12 mouse cellular contexts compared by ENCODE assay signal in genomic region chr2:120102881-120103280, GRCm38 (mm10). TPM values are rescaled to one million over a fixed set of nuclear protein-coding genes. Genes with fewer than 3 reads are reported as not detected.
DNase-seq lines count a peak whose midpoint lies in the region; ATAC-seq and TF ChIP-seq lines count a peak whose summit lies in the region.
"Had no signal": no experiment of that assay in that cellular context is flagged by ENCODE, and none has a peak within 500 bp of the region (broad histone marks: within the 10 kb centered on the region; RNA-seq: fewer than 3 reads in every experiment).

No protein-coding gene starts in this region.

- ATAC-seq in intestine, embryonic 14.5 days (replicated peaks; ENCODE audit: low FRiP score, low TSS enrichment, low read depth): no peak
- no peak for ATAC-seq in intestine, postnatal 0 days
- no peak for ATAC-seq in heart, embryonic 12.5 days (ENCODE audit: insufficient number of reproducible peaks, low FRiP score)
- ATAC-seq in stomach, embryonic 15.5 days (ENCODE audit: insufficient read depth, low FRiP score, low read depth): 0 out of 2 replicates have a peak, but pooled peaks have one; percentile 25
- no peak for ATAC-seq in hindbrain, embryonic 14.5 days (ENCODE audit: low FRiP score)

- peaks cover 43% of the 10 kb centered on the region for H3K4me1 ChIP-seq in intestine, embryonic 14.5 days (replicated peaks; ENCODE audit: control insufficient read depth, insufficient read depth, low read length)
- H3K4me1 ChIP-seq in intestine, postnatal 0 days (replicated peaks; ENCODE audit: control insufficient read depth, insufficient read depth, low read length): 0 out of 2 replicates have a peak, but pooled peaks cover 3% of the 10 kb centered on the region
- H3K4me1 ChIP-seq in heart, embryonic 12.5 days (replicated peaks): peaks cover 66% of the 10 kb centered on the region
- peaks cover 21% of the 10 kb centered on the region for H3K4me1 ChIP-seq in stomach, embryonic 15.5 days
- no peaks in the 10 kb centered on the region for H3K4me1 ChIP-seq in hindbrain, embryonic 14.5 days (replicated peaks; ENCODE audit: control insufficient read depth, insufficient read depth, low read length)
- H3K4me1 ChIP-seq: hindbrain, embryonic 15.5 days had no signal

- no peaks in the 10 kb centered on the region for H3K9me3 ChIP-seq in intestine, embryonic 14.5 days (ENCODE audit: control insufficient read depth, low read length)
- no peaks in the 10 kb centered on the region for H3K9me3 ChIP-seq in intestine, postnatal 0 days (ENCODE audit: control insufficient read depth)
- no peaks in the 10 kb centered on the region for H3K9me3 ChIP-seq in heart, embryonic 12.5 days (replicated peaks)
- H3K9me3 ChIP-seq in stomach, embryonic 15.5 days: no peaks in the 10 kb centered on the region
- H3K9me3 ChIP-seq in hindbrain, embryonic 14.5 days (ENCODE audit: control insufficient read depth, low read length): no peaks in the 10 kb centered on the region
- H3K9me3 ChIP-seq: embryonic facial prominence, embryonic 12.5 days; hindbrain, embryonic 15.5 days; megakaryocyte, embryonic 14.5 days had no signal

- H3K27me3 ChIP-seq in intestine, embryonic 14.5 days (replicated peaks; ENCODE audit: control insufficient read depth, insufficient read depth, low read length): no peaks in the 10 kb centered on the region
- no peaks in the 10 kb centered on the region for H3K27me3 ChIP-seq in intestine, postnatal 0 days (replicated peaks; ENCODE audit: control insufficient read depth, insufficient read depth, low read length)
- no peaks in the 10 kb centered on the region for H3K27me3 ChIP-seq in heart, embryonic 12.5 days (replicated peaks)
- no peaks in the 10 kb centered on the region for H3K27me3 ChIP-seq in stomach, embryonic 15.5 days (replicated peaks)
- H3K27me3 ChIP-seq in hindbrain, embryonic 14.5 days (ENCODE audit: control insufficient read depth, insufficient read depth, low read length): no peaks in the 10 kb centered on the region
- H3K27me3 ChIP-seq: embryonic facial prominence, embryonic 12.5 days; hindbrain, embryonic 15.5 days; megakaryocyte, embryonic 14.5 days had no signal

- 0 out of 2 replicates have a peak, but pooled peaks cover 5% of the 10 kb centered on the region for H3K36me3 ChIP-seq in intestine, embryonic 14.5 days (ENCODE audit: control insufficient read depth, insufficient read depth, low read length)
- peaks cover 17% of the 10 kb centered on the region for H3K36me3 ChIP-seq in intestine, postnatal 0 days (ENCODE audit: control insufficient read depth, insufficient read depth)
- H3K36me3 ChIP-seq in heart, embryonic 12.5 days: peaks cover 31% of the 10 kb centered on the region
- no peaks in the 10 kb centered on the region for H3K36me3 ChIP-seq in stomach, embryonic 15.5 days
- no peaks in the 10 kb centered on the region for H3K36me3 ChIP-seq in hindbrain, embryonic 14.5 days (replicated peaks; ENCODE audit: control insufficient read depth, insufficient read depth)
- H3K36me3 ChIP-seq: embryonic facial prominence, embryonic 12.5 days; hindbrain, embryonic 15.5 days had no signal

- 20% methylated on average over 6 of the region's 6 CpGs for WGBS in intestine, embryonic 14.5 days
- 45% methylated on average over 6 of the region's 6 CpGs for WGBS in intestine, postnatal 0 days
- 21% methylated on average over 6 of the region's 6 CpGs for WGBS in heart, embryonic 12.5 days
- 19% methylated on average over 6 of the region's 6 CpGs for WGBS in stomach, embryonic 15.5 days
- WGBS in hindbrain, embryonic 14.5 days: 71% methylated on average over 6 of the region's 6 CpGs

- DNase-seq in intestine, embryonic 14.5 days (ENCODE audit: low spot score): no peak
- DNase-seq in kidney, postnatal 10 days: peak; percentile 67
- DNase-seq in layer of hippocampus, adult 8-10 months (ENCODE audit: low spot score in 2 of 2): no peak
- no peak for DNase-seq in hindbrain, embryonic 14.5 days (ENCODE audit: low spot score)
- no peak for DNase-seq in cerebellum, adult 11 months
- DNase-seq: right cerebral cortex, postnatal 4 days had no signal

- no peak overlapping the region for H3K4me3 ChIP-seq in intestine, embryonic 14.5 days (ENCODE audit: low read depth, low read length)
- no peak overlapping the region for H3K4me3 ChIP-seq in intestine, postnatal 0 days (ENCODE audit: low read depth, low read length)
- H3K4me3 ChIP-seq in heart, embryonic 12.5 days: no peak overlapping the region
- no peak overlapping the region for H3K4me3 ChIP-seq in stomach, embryonic 15.5 days (replicated peaks)
- H3K4me3 ChIP-seq in hindbrain, embryonic 14.5 days (replicated peaks; ENCODE audit: low read length): no peak overlapping the region
- H3K4me3 ChIP-seq: embryonic facial prominence, embryonic 12.5 days; hindbrain, embryonic 15.5 days; megakaryocyte, embryonic 14.5 days had no signal

- H3K9ac ChIP-seq in intestine, embryonic 14.5 days (ENCODE audit: low read length): no peak overlapping the region
- H3K9ac ChIP-seq in intestine, postnatal 0 days (ENCODE audit: low read depth, low read length): no peak overlapping the region
- no peak overlapping the region for H3K9ac ChIP-seq in heart, embryonic 12.5 days
- no peak overlapping the region for H3K9ac ChIP-seq in stomach, embryonic 15.5 days
- H3K9ac ChIP-seq in hindbrain, embryonic 14.5 days: no peak overlapping the region
- H3K9ac ChIP-seq: embryonic facial prominence, embryonic 12.5 days; hindbrain, embryonic 15.5 days had no signal

- no peak overlapping the region for H3K4me2 ChIP-seq in intestine, embryonic 14.5 days (ENCODE audit: low read length)
- H3K4me2 ChIP-seq in intestine, postnatal 0 days (replicated peaks; ENCODE audit: low read depth): no peak overlapping the region
- H3K4me2 ChIP-seq in heart, embryonic 12.5 days: no peak overlapping the region
- no peak overlapping the region for H3K4me2 ChIP-seq in stomach, embryonic 15.5 days
- no peak overlapping the region for H3K4me2 ChIP-seq in hindbrain, embryonic 14.5 days (replicated peaks)
- H3K4me2 ChIP-seq: embryonic facial prominence, embryonic 12.5 days; hindbrain, embryonic 15.5 days had no signal

- H3K27ac ChIP-seq in intestine, embryonic 14.5 days (ENCODE audit: low read depth): peak overlapping the region; percentile 16; the same call in 1 of the 2 replicates
- no peak overlapping the region for H3K27ac ChIP-seq in intestine, postnatal 0 days (ENCODE audit: low read depth, low read length)
- peak overlapping the region; percentile 79 for H3K27ac ChIP-seq in heart, embryonic 12.5 days (ENCODE audit: poor library complexity, severe bottlenecking)
- H3K27ac ChIP-seq in stomach, embryonic 15.5 days: peak overlapping the region; percentile 62
- no peak overlapping the region for H3K27ac ChIP-seq in hindbrain, embryonic 14.5 days
- H3K27ac ChIP-seq: embryonic facial prominence, embryonic 12.5 days; hindbrain, embryonic 15.5 days had no signal

- TF ChIP-seq CTCF in intestine, postnatal 0 days (IDR thresholded peaks at IDR 0.05; ENCODE audit: low read depth): no peak

RNA-seq across cellular contexts. Expression of gene Ehd4, which starts 51.5 kb away (rescaled TPM):
- 35.4 and 36.5 TPM in 2 replicates for polyA plus RNA-seq in intestine, embryonic 14.5 days (2014; fragmentation: Nextera tagmentation; extraction: Ambion mirVana)
- polyA plus RNA-seq in intestine, postnatal 0 days (2015; fragmentation: Nextera tagmentation; extraction: Ambion mirVana): 70.0 and 74.9 TPM in 2 replicates
- 159 and 186 TPM in 2 replicates for polyA plus RNA-seq in heart, embryonic 12.5 days (2016; fragmentation: Nextera tagmentation; extraction: Ambion mirVana)
- polyA plus RNA-seq in stomach, embryonic 15.5 days (2015; fragmentation: Nextera tagmentation; extraction: Ambion mirVana): 43.4 and 56.0 TPM in 2 replicates
- 10 to 100 TPM in 2 of 4 experiments, 1 to 10 TPM in 2; 7.9 to 19.0 (median 12.0) TPM for total RNA-seq in layer of hippocampus, adult 8-10 months (2022)
- 13.9 and 15.8 TPM in 2 replicates for polyA plus RNA-seq in hindbrain, embryonic 14.5 days (2014; fragmentation: Nextera tagmentation; extraction: Ambion mirVana)

Comparison
In these comparisons a context has a peak if more than half of its experiments do, and no peak if none do; other contexts are left out.
1. H3K27ac ChIP-seq: peak in intestine, embryonic 14.5 days (single experiment), heart, embryonic 12.5 days (single experiment) and stomach, embryonic 15.5 days (single experiment); none in intestine, postnatal 0 days (single experiment) and hindbrain, embryonic 14.5 days (single experiment).